Mouse (Mus musculus): ENCODE measurements around the gene Tsc22d3.
A peak's percentile ranks its signal among the peaks of the same experiment; 100 is the strongest.

- TF ChIP-seq CTCF (IDR thresholded peaks at IDR 0.05; ENCODE audit: low read depth) (no peak), EP300 (optimal IDR thresholded peaks at IDR 0.05) (peak; percentile 82)
These were observed 80.0 kb downstream of the Tsc22d3 start for GRCm38 (mm10) chrX:140520146-140521102.

All from stomach, postnatal 0 days (tissue).